Mouse (Mus musculus) lung, adult 2 months (tissue): ENCODE data around the gene Rbfox2.

Experiments
- CTCF ChIP-seq: fragments of 200-500 bp; IDR thresholded peaks from 2 replicates; pipeline ENCODE4 v1.5.1; 2011; ENCODE audit warnings: mild to moderate bottlenecking, low read length, control low read depth; ENCODE audit not compliant: insufficient read depth
- POLR2A ChIP-seq: fragments of 200-500 bp; IDR thresholded peaks from 2 replicates; pipeline ENCODE4 v1.6.1; 2011; ENCODE audit warnings: low read depth, mild to moderate bottlenecking, control low read depth, low read length, borderline replicate concordance; ENCODE audit errors: extremely low read depth

DNA sequence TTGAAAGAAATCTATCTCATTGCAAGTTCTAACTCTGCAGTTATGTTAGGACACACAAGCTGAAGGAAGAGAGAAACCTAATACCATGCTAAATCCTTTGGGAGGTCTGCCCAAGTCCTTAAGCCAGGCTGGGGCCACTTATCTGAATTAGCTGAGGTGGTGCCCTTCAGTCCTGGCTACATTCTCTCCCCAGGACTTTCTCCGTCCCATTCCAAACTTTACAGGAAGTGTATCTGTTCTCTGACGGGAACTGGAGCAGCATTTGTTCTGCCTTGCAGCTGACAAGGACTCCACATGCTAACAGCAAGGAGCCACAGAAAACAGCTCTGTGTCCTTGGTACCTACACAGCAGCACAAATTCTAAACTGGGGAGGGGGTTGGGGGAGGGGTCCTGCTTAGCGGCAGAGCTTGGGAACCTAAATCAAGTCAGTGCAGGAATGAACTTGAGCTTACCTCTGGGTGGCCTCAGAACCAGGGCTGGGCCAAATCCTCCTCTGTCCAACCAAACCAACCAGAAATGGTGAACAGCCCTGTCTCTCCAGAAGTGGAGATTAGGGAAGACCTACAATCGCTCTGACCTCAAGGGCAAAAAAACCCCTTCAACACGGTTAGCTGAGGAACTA, 91.5 kb downstream of the Rbfox2 start:
- TF ChIP-seq POLR2A (no peak), CTCF (no peak)
